Mouse (Mus musculus) lung, embryonic 16.5 days (tissue): ENCODE measurements around the gene Ndufa4l2. TPM values are rescaled to one million over a fixed set of nuclear protein-coding genes. Genes with fewer than 3 reads are reported as not detected.

Source experiments
- ATAC-seq: fragments of 200-750 bp; cut with Nextera tagmentation; 2 replicates; pipeline ENCODE4 v1.8.0; 2017; ENCODE audit warnings: low read depth, mild to moderate bottlenecking, moderate library complexity
- H3K27ac ChIP-seq: fragments of 300-500 bp; sonication (generic); 2 replicates; pipeline ENCODE4 v1.5.1; 2014; ENCODE audit warnings: mild to moderate bottlenecking, control low read depth, low read length
- H3K27me3 ChIP-seq: fragments of 300-500 bp; sonication (generic); 2 replicates; pipeline ENCODE4 v1.6.1; 2014; ENCODE audit warnings: low read depth, low read length, mixed read lengths; ENCODE audit not compliant: control insufficient read depth, insufficient read depth
- H3K36me3 ChIP-seq: fragments of 300-500 bp; sonication (generic); 2 replicates; pipeline ENCODE4 v1.6.1; 2014; ENCODE audit warnings: low read length; ENCODE audit not compliant: control insufficient read depth, insufficient read depth
- H3K4me1 ChIP-seq: fragments of 300-500 bp; sonication (generic); replicated peaks from 2 replicates; pipeline ENCODE4 v1.6.1; 2014; ENCODE audit warnings: low read length, mixed read lengths; ENCODE audit not compliant: control insufficient read depth, insufficient read depth
- H3K4me2 ChIP-seq: fragments of 300-500 bp; sonication (generic); 2 replicates; pipeline ENCODE4 v1.6.1; 2014; ENCODE audit warnings: low read depth, low read length, control low read depth
- H3K4me3 ChIP-seq: fragments of 300-500 bp; sonication (generic); 2 replicates; pipeline ENCODE4 v1.5.1; 2014; ENCODE audit warnings: mild to moderate bottlenecking, low read length, control low read depth
- H3K9ac ChIP-seq: fragments of 300-500 bp; sonication (generic); 2 replicates; pipeline ENCODE4 v1.6.1; 2014; ENCODE audit warnings: low read length, control low read depth
- H3K9me3 ChIP-seq: fragments of 300-500 bp; sonication (generic); 2 replicates; pipeline ENCODE4 v1.6.1; 2016; ENCODE audit warnings: low read length; ENCODE audit not compliant: control insufficient read depth
- WGBS: fragments of 180-500 bp; shearing (Covaris S2); extraction: QIAGEN DNeasy Blood & Tissue Kit; methylation state at CpG from one replicate; pipeline ENCODE4 v1.1.7; 2014; 5-methylcytosine and 5-hydroxymethylcytosine counted together
- polyA plus RNA-seq: library from polyadenylated mRNA; unstranded; fragments of >200 nt; fragmentation: Nextera tagmentation; extraction: Ambion mirVana; gene quantifications from 2 replicates; pipeline ENCODE4 v1.2.1, GENCODE M21; 2015

The Ndufa4l2 gene
- polyA plus RNA-seq, 1 experiment from 2014 or later, result 155 TPM

GRCm38 (mm10) chr10:127488856-127489255 is 25.9 kb upstream of the Ndufa4l2 start:
- ATAC-seq, result no peak
- no peak overlapping the region for H3K4me2 ChIP-seq
- H3K27me3 ChIP-seq, result no peaks in the 10 kb centered on the region
- no peak overlapping the region for H3K9ac ChIP-seq
- no peaks in the 10 kb centered on the region for H3K9me3 ChIP-seq
- H3K27ac ChIP-seq, result no peak overlapping the region
- WGBS, result 90% methylated on average over 7 of the region's 7 CpGs
- no peaks in the 10 kb centered on the region for H3K4me1 ChIP-seq
- peaks cover 44% of the 10 kb centered on the region for H3K36me3 ChIP-seq
- H3K4me3 ChIP-seq, result no peak overlapping the region

- Histone ChIP-seq H3K4me2 (no peak overlapping the region), H3K27me3 (no peaks in the 10 kb centered on the region), H3K4me1 (no peaks in the 10 kb centered on the region), H3K27ac (no peak overlapping the region), H3K9ac (no peak overlapping the region), H3K9me3 (no peaks in the 10 kb centered on the region), H3K4me3 (no peak overlapping the region), H3K36me3 (peaks cover 46% of the 10 kb centered on the region)
- no peak for ATAC-seq
- 85% methylated on average over 18 of the region's 18 CpGs for whole genome bisulfite sequencing
Observed at GRCm38 (mm10) chr10:127490160-127491127, 24.3 kb upstream of the Ndufa4l2 start.

- Histone ChIP-seq H3K9ac (no peak overlapping the region), H3K4me1 (no peaks in the 10 kb centered on the region), H3K9me3 (no peaks in the 10 kb centered on the region), H3K36me3 (peaks cover 46% of the 10 kb centered on the region), H3K27me3 (no peaks in the 10 kb centered on the region), H3K4me3 (no peak overlapping the region), H3K4me2 (no peak overlapping the region), H3K27ac (no peak overlapping the region)
- 73% methylated on average over 8 of the region's 8 CpGs for WGBS
- no peak for ATAC-seq
Observed at GRCm38 (mm10) chr10:127491128-127491512, 23.6 kb upstream of the Ndufa4l2 start.

GRCm38 (mm10) chr10:127492118-127492517 is 22.6 kb upstream of the Ndufa4l2 start:
- Histone ChIP-seq H3K27me3 (no peaks in the 10 kb centered on the region), H3K9me3 (no peaks in the 10 kb centered on the region), H3K4me1 (no peaks in the 10 kb centered on the region), H3K9ac (no peak overlapping the region), H3K27ac (no peak overlapping the region), H3K4me2 (no peak overlapping the region), H3K4me3 (no peak overlapping the region), H3K36me3 (peaks cover 48% of the 10 kb centered on the region)
- ATAC-seq, result no peak
- 72% methylated on average over 3 of the region's 3 CpGs for WGBS

- no peak for ATAC-seq
- no peaks in the 10 kb centered on the region for H3K4me1 ChIP-seq
- no peak overlapping the region for H3K4me2 ChIP-seq
- H3K27ac ChIP-seq, result no peak overlapping the region
- WGBS, result 87% methylated on average over 3 of the region's 3 CpGs
- H3K9ac ChIP-seq, result no peak overlapping the region
- no peak overlapping the region for H3K4me3 ChIP-seq
- no peaks in the 10 kb centered on the region for H3K9me3 ChIP-seq
- peaks cover 52% of the 10 kb centered on the region for H3K36me3 ChIP-seq
- H3K27me3 ChIP-seq, result no peaks in the 10 kb centered on the region
Observed at GRCm38 (mm10) chr10:127496156-127496555, 18.6 kb upstream of the Ndufa4l2 start.

GRCm38 (mm10) chr10:127499516-127499915 is 15.3 kb upstream of the Ndufa4l2 start:
- H3K9me3 ChIP-seq, result no peaks in the 10 kb centered on the region
- no peak for ATAC-seq
- H3K36me3 ChIP-seq, result peaks cover 39% of the 10 kb centered on the region
- no peaks in the 10 kb centered on the region for H3K4me1 ChIP-seq
- no peak overlapping the region for H3K27ac ChIP-seq
- H3K9ac ChIP-seq, result no peak overlapping the region
- no peaks in the 10 kb centered on the region for H3K27me3 ChIP-seq
- 81% methylated on average over 5 of the region's 5 CpGs for WGBS
- H3K4me3 ChIP-seq, result no peak overlapping the region
- H3K4me2 ChIP-seq, result no peak overlapping the region

- WGBS, result 77% methylated on average over 4 of the region's 4 CpGs
- Histone ChIP-seq H3K4me2 (no peak overlapping the region), H3K27ac (no peak overlapping the region), H3K9ac (no peak overlapping the region), H3K4me1 (no peaks in the 10 kb centered on the region), H3K36me3 (peaks cover 34% of the 10 kb centered on the region), H3K27me3 (no peaks in the 10 kb centered on the region), H3K9me3 (no peaks in the 10 kb centered on the region), H3K4me3 (no peak overlapping the region)
- ATAC-seq, result no peak
Observed at GRCm38 (mm10) chr10:127500042-127500441, 14.7 kb upstream of the Ndufa4l2 start.

- no peaks in the 10 kb centered on the region for H3K4me1 ChIP-seq
- no peak within 1 kb of the TSS for H3K4me3 ChIP-seq
- H3K9ac ChIP-seq, result no peak within 1 kb of the TSS
- H3K4me2 ChIP-seq, result no peak within 1 kb of the TSS
- H3K27me3 ChIP-seq, result no peaks in the 10 kb centered on the region
- no peaks in the 10 kb centered on the region for H3K9me3 ChIP-seq
- H3K36me3 ChIP-seq, result peaks cover 25% of the 10 kb centered on the region
- 53% methylated on average over 13 of the region's 13 CpGs for WGBS
- H3K27ac ChIP-seq, result no peak within 1 kb of the TSS
- ATAC-seq, result no peak; the same call in 1 of the 2 replicates
Observed at GRCm38 (mm10) chr10:127500894-127501893, 13.6 kb upstream of the Ndufa4l2 start, which contains the start of gene Stac3. Gene Stac3 (plus strand): TSS chr10:127501686.

GRCm38 (mm10) chr10:127508239-127508638 is 6.5 kb upstream of the Ndufa4l2 start:
- Histone ChIP-seq H3K9me3 (no peaks in the 10 kb centered on the region), H3K27ac (no peak overlapping the region), H3K9ac (peak overlapping the region; percentile 32; the same call in 1 of the 2 replicates), H3K4me3 (peak overlapping the region; percentile 1; the same call in 1 of the 2 replicates), H3K4me2 (peak overlapping the region; percentile 60), H3K4me1 (peaks cover 32% of the 10 kb centered on the region), H3K27me3 (peaks cover 41% of the 10 kb centered on the region), H3K36me3 (no peaks in the 10 kb centered on the region)
- peak; percentile 7; the same call in 1 of the 2 replicates for ATAC-seq
- 3% methylated on average over 15 of the region's 15 CpGs for WGBS
